ENCODE assay signal across 26 mouse cellular contexts in genomic region chr5:136108486-136108885, GRCm38 (mm10). TPM values are rescaled to one million over a fixed set of nuclear protein-coding genes. Genes with fewer than 3 reads are reported as not detected.
DNase-seq lines count a peak whose midpoint lies in the region; ATAC-seq and TF ChIP-seq lines count a peak whose summit lies in the region.
"Had no signal": no experiment of that assay in that cellular context is flagged by ENCODE, and none has a peak within 500 bp of the region (broad histone marks: within the 10 kb centered on the region; RNA-seq: fewer than 3 reads in every experiment).

No protein-coding gene starts in this region.

- H3K36me3 ChIP-seq in forebrain, embryonic 12.5 days (replicated peaks): no peaks in the 10 kb centered on the region
- no peaks in the 10 kb centered on the region for H3K36me3 ChIP-seq in thymus, adult 2 months (ENCODE audit: control insufficient read depth, insufficient read depth, low read length)
- H3K36me3 ChIP-seq: embryonic facial prominence, embryonic 10.5 days; forebrain, embryonic 15.5 days; G1E; hindbrain, embryonic 10.5 days had no signal

- H3K9me3 ChIP-seq in forebrain, embryonic 12.5 days: peaks cover 3% of the 10 kb centered on the region; the same call in 1 of the 2 replicates
- H3K9me3 ChIP-seq: embryonic facial prominence, embryonic 13.5 days; forebrain, embryonic 15.5 days; intestine, embryonic 15.5 days had no signal

- DNase-seq in 416B (ENCODE audit: low read depth): peak; percentile 58
- DNase-seq in NIH3T3 (ENCODE audit: low read depth): peak; percentile 22
- no peak for DNase-seq in frontal cortex, postnatal 10 days (ENCODE audit: low spot score in 2 of 2)
- DNase-seq in thymus, adult 2 months: no peak
- DNase-seq: adrenal gland, postnatal 10 days; cerebellum, adult 11 months; cerebellum, adult 2 months; cerebellum, postnatal 10 days; cerebellum, postnatal 36 days; embryo, embryonic 11 days; gastrocnemius, postnatal 10 days; gastrocnemius, postnatal 36 days; kidney, adult 11 months had no signal

- peaks cover 11% of the 10 kb centered on the region; the same call in 1 of the 2 replicates for H3K4me1 ChIP-seq in embryonic fibroblast, embryonic 13.5 days (ENCODE audit: control insufficient read depth, insufficient read depth, low read length)
- no peaks in the 10 kb centered on the region for H3K4me1 ChIP-seq in forebrain, embryonic 12.5 days
- no peaks in the 10 kb centered on the region for H3K4me1 ChIP-seq in thymus, adult 2 months (replicated peaks; ENCODE audit: control insufficient read depth, insufficient read depth, low read length)
- H3K4me1 ChIP-seq: embryonic facial prominence, embryonic 10.5 days; embryonic facial prominence, embryonic 13.5 days; forebrain, embryonic 15.5 days; hindbrain, embryonic 10.5 days; hindbrain, embryonic 13.5 days; intestine, embryonic 15.5 days had no signal

- no peak overlapping the region for H3K9ac ChIP-seq in forebrain, embryonic 12.5 days
- H3K9ac ChIP-seq: embryonic facial prominence, embryonic 13.5 days; forebrain, embryonic 15.5 days; hindbrain, embryonic 13.5 days; intestine, embryonic 15.5 days had no signal

- no peak overlapping the region for H3K4me3 ChIP-seq in embryonic fibroblast, embryonic 13.5 days (ENCODE audit: insufficient read depth, low read length)
- no peak overlapping the region for H3K4me3 ChIP-seq in forebrain, embryonic 12.5 days (replicated peaks)
- no peak overlapping the region for H3K4me3 ChIP-seq in thymus, adult 2 months (ENCODE audit: control insufficient read depth, insufficient read depth, low read length)
- H3K4me3 ChIP-seq: embryonic facial prominence, embryonic 10.5 days; embryonic facial prominence, embryonic 13.5 days; forebrain, embryonic 15.5 days; hindbrain, embryonic 10.5 days; hindbrain, embryonic 13.5 days; intestine, embryonic 15.5 days had no signal

- ATAC-seq in forebrain, embryonic 12.5 days (ENCODE audit: low FRiP score): no peak
- ATAC-seq: activated CD4-positive, CD25-positive, alpha-beta regulatory T cell, adult 4 months; forebrain, embryonic 15.5 days; hindbrain, embryonic 16.5 days; intestine, embryonic 15.5 days had no signal

- no peak for TF ChIP-seq POLR2A in embryonic fibroblast, embryonic 13.5 days (IDR thresholded peaks at IDR 0.05; ENCODE audit: low read depth, low read length)
- no peak for TF ChIP-seq POLR2A in thymus, adult 2 months (IDR thresholded peaks at IDR 0.05; ENCODE audit: control insufficient read depth, extremely low read depth, insufficient read depth, low read length, poor library complexity)

- peaks cover 6% of the 10 kb centered on the region for H3K27me3 ChIP-seq in forebrain, embryonic 12.5 days
- no peaks in the 10 kb centered on the region for H3K27me3 ChIP-seq in thymus, adult 2 months (ENCODE audit: control insufficient read depth, insufficient read depth, low read length)
- H3K27me3 ChIP-seq: forebrain, embryonic 15.5 days; intestine, embryonic 15.5 days had no signal

- WGBS in forebrain, embryonic 12.5 days: 60% methylated on average over 2 of the region's 2 CpGs
- WGBS in thymus, adult 2 months: 78% methylated on average over 2 of the region's 2 CpGs

- H3K4me2 ChIP-seq in forebrain, embryonic 12.5 days: no peak overlapping the region
- H3K4me2 ChIP-seq: embryonic facial prominence, embryonic 13.5 days; forebrain, embryonic 15.5 days; heart, embryonic 11.5 days; hindbrain, embryonic 13.5 days; intestine, embryonic 15.5 days had no signal

- no peak for TF ChIP-seq CTCF in embryonic fibroblast, embryonic 13.5 days (IDR thresholded peaks at IDR 0.05; ENCODE audit: borderline replicate concordance, insufficient read depth, low read length)
- no peak for TF ChIP-seq CTCF in thymus, adult 2 months (IDR thresholded peaks at IDR 0.05; ENCODE audit: borderline replicate concordance, control insufficient read depth, extremely low read depth, insufficient read depth, low read length, poor library complexity)

- peak overlapping the region; percentile 27; the same call in 1 of the 2 replicates for H3K27ac ChIP-seq in embryonic fibroblast, embryonic 13.5 days (ENCODE audit: insufficient read depth, low read length)
- H3K27ac ChIP-seq in forebrain, embryonic 12.5 days: no peak overlapping the region
- no peak overlapping the region for H3K27ac ChIP-seq in thymus, adult 2 months (ENCODE audit: control insufficient read depth, insufficient read depth, low read length)
- H3K27ac ChIP-seq: embryonic facial prominence, embryonic 10.5 days; embryonic facial prominence, embryonic 13.5 days; forebrain, embryonic 15.5 days; hindbrain, embryonic 10.5 days; hindbrain, embryonic 13.5 days; intestine, embryonic 15.5 days had no signal

RNA-seq across cellular contexts. Expression of gene Polr2j, which starts 7.9 kb away (rescaled TPM):
- 67.7 TPM in 2 replicates for polyA plus RNA-seq in embryonic fibroblast, embryonic 13.5 days (2011; ENCODE audit: insufficient read length, low read depth, missing spikeins)
- 246 and 256 TPM in 2 replicates for polyA plus RNA-seq in forebrain, embryonic 12.5 days (2016; fragmentation: Nextera tagmentation; extraction: Ambion mirVana)
- 81.9 and 89.4 TPM in 2 replicates for polyA plus RNA-seq in thymus, adult 2 months (2012; rRNA removed)

RNA-seq across cellular contexts. Expression of gene Rasa4, which starts 24.8 kb away (rescaled TPM):
- 20.6 and 39.8 TPM in 2 replicates for polyA plus RNA-seq in embryonic fibroblast, embryonic 13.5 days (2011; ENCODE audit: insufficient read length, low read depth, missing spikeins)
- 6.2 and 8.0 TPM in 2 replicates for polyA plus RNA-seq in forebrain, embryonic 12.5 days (2016; fragmentation: Nextera tagmentation; extraction: Ambion mirVana)
- polyA plus RNA-seq in thymus, adult 2 months (2012; rRNA removed): 30.9 and 37.5 TPM in 2 replicates

RNA-seq across cellular contexts. Expression of gene Lrwd1, which starts 27.4 kb away (rescaled TPM):
- polyA plus RNA-seq in embryonic fibroblast, embryonic 13.5 days (2011; ENCODE audit: insufficient read length, low read depth, missing spikeins): 22.5 and 24.1 TPM in 2 replicates
- polyA plus RNA-seq in forebrain, embryonic 12.5 days (2016; fragmentation: Nextera tagmentation; extraction: Ambion mirVana): 44.2 and 46.1 TPM in 2 replicates
- polyA plus RNA-seq in thymus, adult 2 months (2012; rRNA removed): 136 and 138 TPM in 2 replicates

RNA-seq across cellular contexts. Expression of gene Alkbh4, which starts 27.5 kb away (rescaled TPM):
- 8.1 and 8.8 TPM in 2 replicates for polyA plus RNA-seq in embryonic fibroblast, embryonic 13.5 days (2011; ENCODE audit: insufficient read length, low read depth, missing spikeins)
- polyA plus RNA-seq in forebrain, embryonic 12.5 days (2016; fragmentation: Nextera tagmentation; extraction: Ambion mirVana): 20.6 and 21.9 TPM in 2 replicates
- 54.2 and 55.2 TPM in 2 replicates for polyA plus RNA-seq in thymus, adult 2 months (2012; rRNA removed)

RNA-seq across cellular contexts. Expression of gene Upk3bl, which starts 54.2 kb away (rescaled TPM):
- not detected in 2 replicates for polyA plus RNA-seq in embryonic fibroblast, embryonic 13.5 days (2011; ENCODE audit: insufficient read length, low read depth, missing spikeins)
- 0.32 and 0.92 TPM in 2 replicates for polyA plus RNA-seq in forebrain, embryonic 12.5 days (2016; fragmentation: Nextera tagmentation; extraction: Ambion mirVana)
- 0.64 and 1.3 TPM in 2 replicates for polyA plus RNA-seq in thymus, adult 2 months (2012; rRNA removed)
- polyA plus RNA-seq: activated CD4-positive, CD25-positive, alpha-beta regulatory T cell, adult 4 months; forebrain, embryonic 15.5 days; G1E; heart, postnatal 0 days; hindbrain, embryonic 13.5 days; hindbrain, embryonic 16.5 days had no signal

Comparison
In these comparisons a context has a peak if more than half of its experiments do, and no peak if none do; other contexts are left out.
1. DNase-seq: peak in 416B (single experiment) and NIH3T3 (single experiment); none in frontal cortex, postnatal 10 days (0 of 2) and thymus, adult 2 months (single experiment).